Mouse (Mus musculus): ENCODE measurements at regions not wholly inside any gene's neighbourhood (a gene's known extent, or its start where the extent isn't known, plus 50 kb on each side); places are given as distances from the start of the nearest gene placed in this dataset.

DNA sequence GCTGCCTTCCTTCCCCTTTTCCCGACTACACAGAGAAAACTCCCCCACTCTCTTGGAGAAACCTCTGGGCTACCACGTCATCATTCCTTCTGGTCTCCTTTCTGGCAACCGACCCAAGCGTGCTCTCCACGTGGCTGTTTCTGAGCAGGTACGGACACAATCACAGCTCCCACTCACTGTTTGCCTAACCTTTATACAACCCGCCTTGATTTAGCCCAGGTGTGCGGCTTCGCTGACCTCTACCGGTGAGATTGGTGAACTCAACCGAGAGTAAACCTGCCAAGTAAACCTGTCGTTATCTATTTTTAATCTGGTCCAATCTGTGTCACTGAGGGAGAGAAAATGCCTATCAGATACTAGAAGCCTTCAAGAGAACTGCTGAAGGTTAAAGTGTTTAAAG is 142.7 kb upstream of the Gnai1 start:
- Histone ChIP-seq H3K36me3 (ENCODE audit: control insufficient read depth, insufficient read depth, low read length) (no peaks in the 10 kb centered on the region), H3K4me3 (no peak overlapping the region), H3K9ac (ENCODE audit: low read depth, low read length) (no peak overlapping the region), H3K27ac (no peak overlapping the region), H3K27me3 (ENCODE audit: control insufficient read depth, insufficient read depth, low read length) (no peaks in the 10 kb centered on the region), H3K79me2 (replicated peaks; ENCODE audit: control insufficient read depth, insufficient read depth, low read length) (no peaks in the 10 kb centered on the region), H3K4me1 (ENCODE audit: control insufficient read depth, insufficient read depth, low read length) (no peaks in the 10 kb centered on the region)
- intact Hi-C loops (cut with DNase I), result no loop called here
- 25% methylated on average over 12 of the region's 12 CpGs for WGBS
- no peak for TF ChIP-seq EP300 (IDR thresholded peaks at IDR 0.05; ENCODE audit: insufficient read depth, low read depth, low read length)
- TF ChIP-seq POLR2A (IDR thresholded peaks at IDR 0.05; ENCODE audit: insufficient read depth, low read depth, low read length), result no peak
- no peak for TF ChIP-seq CTCF (IDR thresholded peaks at IDR 0.05)
- DNase-seq, result no peak

- no peak for TF ChIP-seq CTCF (IDR thresholded peaks at IDR 0.05)
- TF ChIP-seq EP300 (IDR thresholded peaks at IDR 0.05; ENCODE audit: insufficient read depth, low read depth, low read length), result no peak
- no peak for TF ChIP-seq POLR2A (IDR thresholded peaks at IDR 0.05; ENCODE audit: insufficient read depth, low read depth, low read length)
Observed at GRCm38 (mm10) chr5:18494305-18494704, 134.2 kb upstream of the Gnai1 start.

DNA sequence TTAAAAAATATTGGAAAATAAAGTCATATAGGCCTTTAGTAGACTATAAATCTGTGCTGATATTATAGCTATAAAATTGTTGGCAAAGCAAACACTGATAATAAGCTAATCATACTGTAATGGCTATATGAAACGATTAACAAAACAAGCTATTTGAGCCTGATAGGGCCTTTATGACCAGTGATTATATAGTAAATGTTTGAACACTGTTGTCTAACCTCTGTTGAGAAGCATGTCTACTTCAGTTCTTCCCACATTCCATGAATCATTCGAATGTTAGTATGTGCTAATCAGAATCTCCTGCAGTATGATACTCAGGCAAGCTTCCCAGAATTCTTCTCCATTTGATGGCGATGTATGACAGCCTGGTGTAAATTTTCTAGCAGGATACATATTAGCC is 129.6 kb upstream of the Gnai1 start:
- no peaks in the 10 kb centered on the region for H3K27me3 ChIP-seq (ENCODE audit: control insufficient read depth, insufficient read depth, low read length)
- DNase-seq, result no peak
- H3K4me3 ChIP-seq, result no peak overlapping the region
- no peaks in the 10 kb centered on the region for H3K4me1 ChIP-seq (ENCODE audit: control insufficient read depth, insufficient read depth, low read length)
- H3K9ac ChIP-seq (ENCODE audit: low read depth, low read length), result no peak overlapping the region
- no peaks in the 10 kb centered on the region for H3K79me2 ChIP-seq (replicated peaks; ENCODE audit: control insufficient read depth, insufficient read depth, low read length)
- intact Hi-C loops (cut with DNase I), result no loop called here
- H3K36me3 ChIP-seq (ENCODE audit: control insufficient read depth, insufficient read depth, low read length), result no peaks in the 10 kb centered on the region
- 61% methylated on average over 3 of the region's 3 CpGs for WGBS
- H3K27ac ChIP-seq, result no peak overlapping the region
- TF ChIP-seq CTCF (IDR thresholded peaks at IDR 0.05), result no peak
- no peak for TF ChIP-seq EP300 (IDR thresholded peaks at IDR 0.05; ENCODE audit: insufficient read depth, low read depth, low read length)
- TF ChIP-seq POLR2A (IDR thresholded peaks at IDR 0.05; ENCODE audit: insufficient read depth, low read depth, low read length), result no peak

More at GRCm38 (mm10) chr5:18494305-18494704, 134.2 kb upstream of the Gnai1 start:
- 71% methylated on average over 4 of the region's 4 CpGs for WGBS
- intact Hi-C loops (cut with DNase I), result no loop called here
- Histone ChIP-seq H3K9ac (ENCODE audit: low read depth, low read length) (no peak overlapping the region), H3K27me3 (ENCODE audit: control insufficient read depth, insufficient read depth, low read length) (no peaks in the 10 kb centered on the region), H3K36me3 (ENCODE audit: control insufficient read depth, insufficient read depth, low read length) (no peaks in the 10 kb centered on the region), H3K27ac (no peak overlapping the region), H3K4me3 (no peak overlapping the region), H3K79me2 (replicated peaks; ENCODE audit: control insufficient read depth, insufficient read depth, low read length) (no peaks in the 10 kb centered on the region), H3K4me1 (ENCODE audit: control insufficient read depth, insufficient read depth, low read length) (no peaks in the 10 kb centered on the region)
- no peak for DNase-seq

- Histone ChIP-seq H3K79me2 (replicated peaks; ENCODE audit: control insufficient read depth, insufficient read depth, low read length) (no peaks in the 10 kb centered on the region), H3K36me3 (ENCODE audit: control insufficient read depth, insufficient read depth, low read length) (no peaks in the 10 kb centered on the region), H3K4me1 (ENCODE audit: control insufficient read depth, insufficient read depth, low read length) (no peaks in the 10 kb centered on the region), H3K27me3 (ENCODE audit: control insufficient read depth, insufficient read depth, low read length) (no peaks in the 10 kb centered on the region), H3K27ac (no peak overlapping the region), H3K9ac (ENCODE audit: low read depth, low read length) (no peak overlapping the region), H3K4me3 (no peak overlapping the region)
- intact Hi-C loops (cut with DNase I), result no loop called here
- no peak for DNase-seq
- no peak for TF ChIP-seq CTCF (IDR thresholded peaks at IDR 0.05)
- no peak for TF ChIP-seq POLR2A (IDR thresholded peaks at IDR 0.05; ENCODE audit: insufficient read depth, low read depth, low read length)
- TF ChIP-seq EP300 (IDR thresholded peaks at IDR 0.05; ENCODE audit: insufficient read depth, low read depth, low read length), result no peak
- 32% methylated on average over 1 of the region's 1 CpGs for WGBS
Observed at GRCm38 (mm10) chr5:18487076-18487772, 127.1 kb upstream of the Gnai1 start.

- no peak for TF ChIP-seq POLR2A (IDR thresholded peaks at IDR 0.05; ENCODE audit: insufficient read depth, low read depth, low read length)
- TF ChIP-seq EP300 (IDR thresholded peaks at IDR 0.05; ENCODE audit: insufficient read depth, low read depth, low read length), result no peak
- no peak for TF ChIP-seq CTCF (IDR thresholded peaks at IDR 0.05)
- no peak for DNase-seq
Observed at GRCm38 (mm10) chr5:18484376-18484775, 124.2 kb upstream of the Gnai1 start.

GRCm38 (mm10) chr5:18478420-18478819 is 118.3 kb upstream of the Gnai1 start:
- no peaks in the 10 kb centered on the region for H3K4me1 ChIP-seq (ENCODE audit: control insufficient read depth, insufficient read depth, low read length)
- no peaks in the 10 kb centered on the region for H3K36me3 ChIP-seq (ENCODE audit: control insufficient read depth, insufficient read depth, low read length)
- H3K4me3 ChIP-seq, result no peak overlapping the region
- WGBS, result 63% methylated on average over 7 of the region's 7 CpGs
- no peak for TF ChIP-seq CTCF (IDR thresholded peaks at IDR 0.05)
- TF ChIP-seq POLR2A (IDR thresholded peaks at IDR 0.05; ENCODE audit: insufficient read depth, low read depth, low read length), result no peak
- no peak for TF ChIP-seq EP300 (IDR thresholded peaks at IDR 0.05; ENCODE audit: insufficient read depth, low read depth, low read length)
- H3K27ac ChIP-seq, result no peak overlapping the region
- no peak overlapping the region for H3K9ac ChIP-seq (ENCODE audit: low read depth, low read length)
- no peaks in the 10 kb centered on the region for H3K27me3 ChIP-seq (ENCODE audit: control insufficient read depth, insufficient read depth, low read length)
- intact Hi-C loops (cut with DNase I), result no loop called here
- no peaks in the 10 kb centered on the region for H3K79me2 ChIP-seq (replicated peaks; ENCODE audit: control insufficient read depth, insufficient read depth, low read length)
- DNase-seq, result no peak

More at GRCm38 (mm10) chr5:18484376-18484775, 124.2 kb upstream of the Gnai1 start:
- Histone ChIP-seq H3K27ac (no peak overlapping the region), H3K4me3 (no peak overlapping the region), H3K79me2 (replicated peaks; ENCODE audit: control insufficient read depth, insufficient read depth, low read length) (no peaks in the 10 kb centered on the region), H3K9ac (ENCODE audit: low read depth, low read length) (no peak overlapping the region), H3K4me1 (ENCODE audit: control insufficient read depth, insufficient read depth, low read length) (no peaks in the 10 kb centered on the region), H3K27me3 (ENCODE audit: control insufficient read depth, insufficient read depth, low read length) (no peaks in the 10 kb centered on the region), H3K36me3 (ENCODE audit: control insufficient read depth, insufficient read depth, low read length) (no peaks in the 10 kb centered on the region)
- intact Hi-C loops (cut with DNase I), result no loop called here

All from heart, adult 2 months (tissue).